Mouse (Mus musculus) midbrain, embryonic 16.5 days (tissue): ENCODE measurements around the gene Mettl17. TPM values are rescaled to one million over a fixed set of nuclear protein-coding genes. Genes with fewer than 3 reads are reported as not detected.
A peak's percentile ranks its signal among the peaks of the same experiment; 100 is the strongest.
"Not testable (repeated sequence)": the region's sequence is repeated elsewhere in the genome, so short reads cannot be mapped to it uniquely, and the experiment has no call there.

Source experiments
- ATAC-seq: fragments of 200-750 bp; cut with Nextera tagmentation; 2 replicates; pipeline ENCODE4 v1.8.0; 2017; ENCODE audit warnings: moderate TSS enrichment
- H3K27ac ChIP-seq: fragments of 300-500 bp; sonication (generic); 2 replicates; pipeline ENCODE4 v1.5.1; 2014; ENCODE audit warnings: mild to moderate bottlenecking, low read length, mixed read lengths
- H3K27me3 ChIP-seq: fragments of 300-500 bp; sonication (generic); 2 replicates; pipeline ENCODE4 v1.6.1; 2014; ENCODE audit warnings: low read depth, low read length, mixed read lengths; ENCODE audit not compliant: control insufficient read depth, insufficient read depth
- H3K36me3 ChIP-seq: fragments of 300-500 bp; sonication (generic); 2 replicates; pipeline ENCODE4 v1.6.1; 2014; ENCODE audit warnings: mild to moderate bottlenecking, low read length, moderate library complexity, mixed read lengths; ENCODE audit not compliant: control insufficient read depth, insufficient read depth
- H3K4me1 ChIP-seq: fragments of 300-500 bp; sonication (generic); 2 replicates; pipeline ENCODE4 v1.6.1; 2014; ENCODE audit warnings: mild to moderate bottlenecking, low read length, mixed read lengths; ENCODE audit not compliant: control insufficient read depth, insufficient read depth
- H3K4me2 ChIP-seq: fragments of 300-500 bp; sonication (generic); 2 replicates; pipeline ENCODE4 v1.6.1; 2014; ENCODE audit warnings: mild to moderate bottlenecking, low read length, mixed read lengths
- H3K4me3 ChIP-seq: fragments of 300-500 bp; sonication (generic); 2 replicates; pipeline ENCODE4 v1.5.1; 2014; ENCODE audit warnings: low read depth, mild to moderate bottlenecking, low read length, moderate library complexity, mixed read lengths
- H3K9ac ChIP-seq: fragments of 300-500 bp; sonication (generic); 2 replicates; pipeline ENCODE4 v1.6.1; 2014; ENCODE audit warnings: low read depth, low read length, mixed read lengths
- H3K9me3 ChIP-seq: fragments of 300-500 bp; sonication (generic); replicated peaks from 2 replicates; pipeline ENCODE4 v1.6.1; 2014; ENCODE audit warnings: mild to moderate bottlenecking, low read length, mixed read lengths; ENCODE audit not compliant: control insufficient read depth, poor library complexity, severe bottlenecking
- WGBS: fragments of 180-500 bp; shearing (Covaris S2); extraction: QIAGEN DNeasy Blood & Tissue Kit; methylation state at CpG from one replicate; pipeline ENCODE4 v1.1.7; 2014; 5-methylcytosine and 5-hydroxymethylcytosine counted together
- polyA plus RNA-seq: library from polyadenylated mRNA; unstranded; fragments of >200 nt; fragmentation: Nextera tagmentation; extraction: Ambion mirVana; gene quantifications from 2 replicates; pipeline ENCODE4 v1.2.1, GENCODE M21; 2015

Gene Mettl17
- polyA plus RNA-seq, 1 experiment from 2014 or later: 92.0 TPM

- no peak within 1 kb of the TSS for H3K27ac ChIP-seq
- H3K4me3 ChIP-seq: no peak within 1 kb of the TSS
- H3K27me3 ChIP-seq: no peaks in the 10 kb centered on the region
- ATAC-seq: no peak
- H3K9ac ChIP-seq: no peak within 1 kb of the TSS
- H3K4me2 ChIP-seq: no peak within 1 kb of the TSS
- H3K36me3 ChIP-seq: no peaks in the 10 kb centered on the region
- WGBS: 85% methylated on average over 4 of the region's 4 CpGs
- H3K4me1 ChIP-seq: peaks cover 4% of the 10 kb centered on the region; the same call in 1 of the 2 replicates
- no peaks in the 10 kb centered on the region for H3K9me3 ChIP-seq
Measured at GRCm38 (mm10) chr14:51918125-51918524, 33.5 kb downstream of the Mettl17 start, which contains the start of gene Tppp2. Gene Tppp2, plus strand, starts transcription at chr14:51918425.

DNA sequence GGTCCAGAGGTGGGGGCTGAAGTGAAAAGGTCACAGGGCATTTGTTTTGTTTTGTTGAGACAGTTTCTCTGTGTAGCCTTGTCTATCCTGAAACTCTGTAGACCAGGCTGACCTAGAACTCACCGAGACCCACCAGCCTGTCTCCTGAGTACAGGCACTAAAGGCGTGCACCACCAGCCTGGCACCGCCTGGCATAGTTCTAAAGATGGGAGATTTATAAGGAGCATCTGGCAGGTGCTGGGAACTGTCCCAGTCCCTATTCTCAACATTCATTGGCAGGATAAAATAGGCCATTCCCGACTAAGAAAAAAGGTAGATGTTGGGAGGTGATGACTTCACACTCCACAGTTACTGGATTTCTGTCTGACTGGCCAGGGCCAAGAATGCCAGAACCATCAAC, 34.3 kb downstream of the Mettl17 start:
- 87% methylated on average over 4 of the region's 4 CpGs for WGBS

DNA sequence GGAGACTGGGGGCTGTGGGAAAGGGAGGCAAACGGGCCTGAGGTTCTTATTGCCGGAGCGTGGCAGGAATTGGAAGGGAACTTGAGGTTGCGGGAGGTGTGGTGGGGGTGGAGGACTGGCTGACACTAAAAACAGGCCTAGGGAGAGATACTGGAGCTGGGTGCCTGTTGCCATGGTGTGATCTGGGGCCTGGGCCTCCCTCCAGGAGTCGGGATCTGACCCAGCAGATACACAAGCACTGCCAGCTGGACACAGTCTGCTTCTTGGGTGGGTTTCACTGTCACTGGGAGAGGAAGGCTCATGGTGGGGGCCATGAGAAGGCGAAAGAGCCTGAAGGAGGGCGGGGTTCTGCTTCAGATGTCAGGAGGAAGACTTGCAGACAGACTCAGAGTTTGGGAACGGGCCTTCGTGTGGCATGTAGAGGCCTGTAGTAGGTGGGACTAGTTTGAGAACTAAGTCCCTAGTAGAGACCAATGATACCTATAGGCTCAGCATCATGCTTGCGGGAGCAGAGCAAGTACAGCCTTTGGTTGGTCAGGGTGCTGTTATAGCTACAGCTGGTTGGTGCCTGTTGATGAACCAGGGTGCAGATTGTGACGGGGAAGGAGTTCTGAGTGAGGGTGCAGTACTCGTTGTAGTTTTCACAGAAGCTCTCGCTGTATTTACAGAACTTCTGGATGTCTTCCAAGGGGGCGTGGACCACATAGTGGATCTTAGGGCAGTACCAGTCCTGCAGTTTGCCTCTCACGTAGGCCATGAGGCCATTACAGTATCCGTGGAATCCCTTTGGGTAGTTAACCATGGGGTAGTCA, 37.3 kb downstream of the Mettl17 start:
- no peak overlapping the region for H3K4me2 ChIP-seq
- ATAC-seq: peak; percentile 80
- no peak overlapping the region for H3K9ac ChIP-seq
- H3K9me3 ChIP-seq: no peaks in the 10 kb centered on the region
- no peaks in the 10 kb centered on the region for H3K4me1 ChIP-seq
- WGBS: 81% methylated on average over 16 of the region's 16 CpGs
- H3K27ac ChIP-seq: 0 out of 2 replicates have a peak overlapping the region, but pooled peaks have one; percentile 54
- H3K27me3 ChIP-seq: no peaks in the 10 kb centered on the region
- H3K36me3 ChIP-seq: no peaks in the 10 kb centered on the region
- H3K4me3 ChIP-seq: no peak overlapping the region

More for the DNA sequence above, 34.3 kb downstream of the Mettl17 start:
- Histone ChIP-seq H3K9me3 (no peaks in the 10 kb centered on the region), H3K36me3 (no peaks in the 10 kb centered on the region), H3K27me3 (no peaks in the 10 kb centered on the region), H3K27ac (no peak overlapping the region), H3K4me3 (no peak overlapping the region), H3K4me1 (peaks cover 1% of the 10 kb centered on the region; the same call in 1 of the 2 replicates), H3K9ac (no peak overlapping the region), H3K4me2 (no peak overlapping the region)
- no peak for ATAC-seq

DNA sequence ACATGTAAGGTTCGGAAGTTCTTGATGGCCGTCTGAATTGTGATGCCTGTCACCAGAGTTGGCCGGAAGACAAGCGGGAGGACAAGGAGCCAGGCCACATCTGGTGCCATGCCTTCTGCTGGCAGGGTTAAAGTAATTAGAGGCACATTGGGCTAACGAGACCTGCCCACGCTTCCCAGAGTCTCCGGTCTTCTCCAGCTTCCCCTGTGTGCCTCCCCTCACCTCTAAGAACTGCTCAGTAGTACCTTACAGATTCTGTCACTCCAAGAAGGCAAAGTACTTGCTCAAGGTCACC, 37.9 kb downstream of the Mettl17 start, which contains the start of gene Rnase13:
TSS of gene Rnase13 (minus strand) at position 203 of the 295 bp plus-strand sequence.
- H3K36me3 ChIP-seq: no peaks in the 10 kb centered on the region
- no peaks in the 10 kb centered on the region for H3K9me3 ChIP-seq
- no peak for ATAC-seq
- H3K27me3 ChIP-seq: no peaks in the 10 kb centered on the region
- H3K4me2 ChIP-seq: no peak within 1 kb of the TSS
- H3K27ac ChIP-seq: 0 out of 2 replicates have a peak within 1 kb of the TSS, but pooled peaks have one; percentile 54
- no peak within 1 kb of the TSS for H3K9ac ChIP-seq
- no peaks in the 10 kb centered on the region for H3K4me1 ChIP-seq
- H3K4me3 ChIP-seq: no peak within 1 kb of the TSS
- whole genome bisulfite sequencing: 93% methylated on average over 7 of the region's 7 CpGs

DNA sequence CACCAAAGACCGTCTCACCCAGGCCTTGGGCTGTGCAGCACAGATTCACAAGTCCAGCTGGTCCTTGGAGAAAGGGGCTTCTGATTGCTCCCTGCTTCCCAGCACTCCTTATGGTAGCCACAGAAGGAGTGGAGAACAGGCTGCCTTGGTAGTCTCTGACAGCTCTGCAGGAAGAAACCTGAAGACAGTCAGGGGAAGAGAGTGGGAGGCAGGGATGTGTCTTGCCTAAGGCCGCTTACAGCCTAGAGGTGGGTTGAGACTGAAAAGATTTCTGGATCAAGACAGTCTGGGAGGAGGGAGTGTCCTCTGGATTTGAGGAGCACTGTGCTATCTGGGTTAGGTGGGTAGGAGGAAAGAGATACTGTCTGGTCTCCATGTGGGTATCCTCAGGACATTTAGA, 38.3 kb downstream of the Mettl17 start:
- Histone ChIP-seq H3K4me3 (no peak overlapping the region), H3K36me3 (no peaks in the 10 kb centered on the region), H3K4me2 (no peak overlapping the region), H3K27me3 (no peaks in the 10 kb centered on the region), H3K9ac (no peak overlapping the region), H3K4me1 (no peaks in the 10 kb centered on the region), H3K9me3 (no peaks in the 10 kb centered on the region), H3K27ac (no peak overlapping the region)
- WGBS: 86% methylated on average over 2 of the region's 2 CpGs
- ATAC-seq: no peak

DNA sequence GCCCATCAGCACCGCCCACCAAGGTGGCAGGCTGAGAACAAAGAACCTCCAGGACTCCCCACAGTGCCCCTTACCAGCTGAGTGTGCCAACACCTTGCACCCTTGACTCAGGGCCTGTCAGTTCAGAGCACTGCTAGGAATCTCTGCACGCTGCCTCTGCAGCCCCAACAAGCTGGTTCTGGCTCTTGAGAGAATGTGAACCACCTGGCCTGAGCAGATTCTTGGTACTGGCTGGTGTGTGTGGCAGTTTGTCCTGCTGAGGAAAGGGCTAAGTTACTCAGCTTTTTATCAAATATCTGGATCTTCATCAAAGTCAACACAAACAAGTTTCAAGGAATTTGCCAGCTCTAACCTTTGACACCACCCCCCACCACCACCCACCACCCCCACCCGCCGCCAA, 38.9 kb downstream of the Mettl17 start:
- no peak overlapping the region for H3K27ac ChIP-seq
- no peak for ATAC-seq
- H3K9me3 ChIP-seq: no peaks in the 10 kb centered on the region
- no peak overlapping the region for H3K4me2 ChIP-seq
- H3K4me3 ChIP-seq: no peak overlapping the region
- H3K9ac ChIP-seq: no peak overlapping the region
- WGBS: 80% methylated on average over 4 of the region's 4 CpGs
- no peaks in the 10 kb centered on the region for H3K36me3 ChIP-seq
- H3K27me3 ChIP-seq: no peaks in the 10 kb centered on the region
- H3K4me1 ChIP-seq: no peaks in the 10 kb centered on the region

DNA sequence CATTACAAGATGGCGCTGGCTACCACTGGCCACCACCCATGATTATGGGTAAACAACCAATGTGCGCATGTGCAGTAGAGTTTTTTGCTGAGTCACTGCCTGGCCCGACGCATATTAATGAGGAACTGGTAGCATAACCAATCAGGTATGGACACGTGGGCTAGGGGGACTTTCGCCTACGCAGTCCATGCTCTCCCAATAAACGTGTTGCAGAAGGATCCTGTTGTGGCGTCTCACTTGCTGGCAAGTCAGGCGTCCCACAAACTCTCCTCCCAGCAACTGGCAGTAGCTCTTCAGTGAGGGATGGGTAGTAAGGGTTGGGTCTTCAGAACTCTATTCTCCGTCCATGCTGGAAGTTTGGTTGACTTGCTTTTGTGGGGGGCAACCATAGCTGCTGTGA, 42.3 kb downstream of the Mettl17 start:
- H3K9ac ChIP-seq, H3K27ac ChIP-seq, H3K27me3 ChIP-seq, ATAC-seq, H3K4me1 ChIP-seq, H3K36me3 ChIP-seq, H3K4me3 ChIP-seq, H3K9me3 ChIP-seq, H3K4me2 ChIP-seq: not testable (repeated sequence)
- WGBS: 94% methylated on average over 11 of the region's 11 CpGs

GRCm38 (mm10) chr14:51929309-51929943, 44.8 kb downstream of the Mettl17 start:
- Histone ChIP-seq H3K36me3 (no peaks in the 10 kb centered on the region), H3K9me3 (no peaks in the 10 kb centered on the region), H3K4me1 (no peaks in the 10 kb centered on the region), H3K27me3 (no peaks in the 10 kb centered on the region), H3K4me3 (no peak overlapping the region), H3K4me2 (no peak overlapping the region), H3K27ac (no peak overlapping the region), H3K9ac (no peak overlapping the region)
- 75% methylated on average over 8 of the region's 8 CpGs for WGBS
- no peak for ATAC-seq

DNA sequence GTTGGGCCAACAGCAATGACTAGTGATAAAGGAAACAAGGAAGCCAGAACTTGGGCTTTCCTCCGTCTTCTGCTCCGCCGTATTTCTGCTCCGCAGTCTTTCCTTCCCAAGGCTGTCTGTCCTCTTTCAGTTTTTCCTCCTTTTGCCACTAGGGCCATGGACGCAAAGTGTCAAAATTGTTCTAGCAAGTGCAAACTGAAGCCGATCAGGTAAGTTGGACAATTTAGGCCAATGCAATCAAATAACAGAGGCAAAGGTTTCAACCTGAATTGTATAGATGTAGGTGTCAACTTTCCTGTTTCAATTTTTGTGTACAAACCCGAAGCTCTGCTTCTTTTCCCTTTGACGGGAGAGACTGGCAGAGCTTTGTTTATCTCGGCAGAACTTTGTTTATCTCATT, 45.3 kb downstream of the Mettl17 start:
- Histone ChIP-seq H3K4me2 (no peak overlapping the region), H3K27me3 (no peaks in the 10 kb centered on the region), H3K36me3 (no peaks in the 10 kb centered on the region), H3K4me1 (no peaks in the 10 kb centered on the region), H3K9me3 (no peaks in the 10 kb centered on the region), H3K4me3 (no peak overlapping the region), H3K9ac (no peak overlapping the region), H3K27ac (no peak overlapping the region)
- no peak for ATAC-seq
- 68% methylated on average over 9 of the region's 9 CpGs for WGBS
